Mouse (Mus musculus): ENCODE measurements around the gene Cilp2. TPM values are rescaled to one million over a fixed set of nuclear protein-coding genes. Genes with fewer than 3 reads are reported as not detected.

The Cilp2 gene
- total RNA-seq, 1 experiment = 7.3 TPM

DNA sequence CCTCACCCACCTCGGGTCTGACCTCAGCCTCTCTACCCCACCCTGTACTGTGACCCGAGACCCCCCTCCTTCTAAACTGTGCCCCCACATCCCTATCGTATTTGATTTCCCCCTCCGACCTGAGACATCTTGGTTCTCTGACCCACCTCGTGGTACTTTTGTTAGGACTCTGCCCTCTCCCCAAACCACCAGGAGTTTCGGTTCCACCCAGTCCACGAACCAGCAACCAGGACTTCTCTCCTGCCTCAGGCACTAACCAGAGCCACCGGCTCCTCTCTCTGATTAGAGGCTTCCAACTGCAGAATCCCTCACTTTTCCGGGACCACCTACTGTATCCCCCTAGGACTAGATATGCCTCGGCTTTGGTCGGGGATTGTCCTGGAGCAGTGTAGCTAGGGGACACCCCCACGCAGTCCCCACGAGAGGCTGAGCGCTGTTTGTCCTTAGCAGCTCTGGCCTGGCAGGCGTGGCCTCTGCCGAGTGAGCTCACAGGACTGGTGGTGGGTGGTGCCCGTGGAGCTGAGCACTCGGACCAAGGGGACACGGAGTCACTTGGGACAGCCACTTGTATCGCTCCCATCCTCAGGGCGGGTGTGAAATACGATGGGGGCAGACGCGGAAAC is 868 bp upstream of the Cilp2 start:
- no peak overlapping the region for H3K27ac ChIP-seq (ENCODE audit: insufficient read depth, low read depth, low read length, poor library complexity, severe bottlenecking)
- in situ Hi-C loops (cut with MboI; ENCODE audit: low sequenced_read_pairs in 2 of 2, unreplicated experiment in 2 of 2) = no loop called here
- H3K9me3 ChIP-seq (ENCODE audit: control insufficient read depth, insufficient read depth, low read depth, low read length) = no peaks in the 10 kb centered on the region
- H3K4me1 ChIP-seq (ENCODE audit: control insufficient read depth in 2 of 2, insufficient read depth in 2 of 2, low read length in 2 of 2, poor library complexity in 1 of 2) = peaks cover 3 to 14% of the 10 kb centered on the region in 2 experiments; a peak in 1 of 4 replicates
- no peak overlapping the region for H3K9ac ChIP-seq (ENCODE audit: insufficient read depth, low read depth, low read length, poor library complexity, severe bottlenecking)
- no peaks in the 10 kb centered on the region for H3K36me3 ChIP-seq (ENCODE audit: control insufficient read depth, insufficient read depth, low read length, poor library complexity, severe bottlenecking)
- no peak for DNase-seq (ENCODE audit: low read depth, low spot score)
- TF ChIP-seq ZNF384 (IDR thresholded peaks at IDR 0.05; ENCODE audit: low read depth, low read length) (no peak), HCFC1 (IDR thresholded peaks at IDR 0.05; ENCODE audit: borderline replicate concordance, insufficient read depth, low read length) (no peak), MAFK (IDR thresholded peaks at IDR 0.05; ENCODE audit: insufficient read depth, low read depth, low read length) (no peak), CHD2 (IDR thresholded peaks at IDR 0.05; ENCODE audit: low read depth, low read length) (no peak), ZC3H11A (IDR thresholded peaks at IDR 0.05; ENCODE audit: borderline replicate concordance, low read depth, low read length) (no peak)
- H3K4me3 ChIP-seq (ENCODE audit: insufficient read depth in 1 of 2, low read depth in 1 of 2, low read length in 2 of 2, poor library complexity in 1 of 2, severe bottlenecking in 1 of 2) = peak overlapping the region; percentile 5 to 57; a peak in 2 of 4 replicates

GRCm38 (mm10) chr8:69884141-69884540 is 3.3 kb downstream of the Cilp2 start:
- no peak overlapping the region for H3K27ac ChIP-seq (ENCODE audit: insufficient read depth, low read depth, low read length, poor library complexity, severe bottlenecking)
- H3K4me3 ChIP-seq (ENCODE audit: insufficient read depth in 1 of 2, low read depth in 1 of 2, low read length in 2 of 2, poor library complexity in 1 of 2, severe bottlenecking in 1 of 2) = no peak overlapping the region
- TF ChIP-seq ZNF384 (IDR thresholded peaks at IDR 0.05; ENCODE audit: low read depth, low read length) = no peak
- no peak for TF ChIP-seq MAFK (IDR thresholded peaks at IDR 0.05; ENCODE audit: insufficient read depth, low read depth, low read length)
- no peak for TF ChIP-seq ZC3H11A (IDR thresholded peaks at IDR 0.05; ENCODE audit: borderline replicate concordance, low read depth, low read length)
- TF ChIP-seq CHD2 (IDR thresholded peaks at IDR 0.05; ENCODE audit: low read depth, low read length) = no peak
- no peak for TF ChIP-seq HCFC1 (IDR thresholded peaks at IDR 0.05; ENCODE audit: borderline replicate concordance, insufficient read depth, low read length)
- H3K9me3 ChIP-seq (ENCODE audit: control insufficient read depth, insufficient read depth, low read depth, low read length) = no peaks in the 10 kb centered on the region
- no peak for DNase-seq (ENCODE audit: low read depth, low spot score)
- no peak overlapping the region for H3K9ac ChIP-seq (ENCODE audit: insufficient read depth, low read depth, low read length, poor library complexity, severe bottlenecking)
- H3K4me1 ChIP-seq (ENCODE audit: control insufficient read depth in 2 of 2, insufficient read depth in 2 of 2, low read length in 2 of 2, poor library complexity in 1 of 2) = peaks cover 0 to 22% of the 10 kb centered on the region in 2 experiments; a peak in 1 of 4 replicates
- no peaks in the 10 kb centered on the region for H3K36me3 ChIP-seq (ENCODE audit: control insufficient read depth, insufficient read depth, low read length, poor library complexity, severe bottlenecking)
- in situ Hi-C loops (cut with MboI; ENCODE audit: low sequenced_read_pairs in 2 of 2, unreplicated experiment in 2 of 2) = no loop called here

- Histone ChIP-seq H3K4me1 (ENCODE audit: control insufficient read depth in 2 of 2, insufficient read depth in 2 of 2, low read length in 2 of 2, poor library complexity in 1 of 2) (peaks cover 0 to 15% of the 10 kb centered on the region in 2 experiments; a peak in 1 of 4 replicates), H3K36me3 (ENCODE audit: control insufficient read depth, insufficient read depth, low read length, poor library complexity, severe bottlenecking) (no peaks in the 10 kb centered on the region), H3K9ac (ENCODE audit: insufficient read depth, low read depth, low read length, poor library complexity, severe bottlenecking) (0 out of 2 replicates have a peak overlapping the region, but pooled peaks have one; percentile 11), H3K27ac (ENCODE audit: insufficient read depth, low read depth, low read length, poor library complexity, severe bottlenecking) (no peak overlapping the region), H3K9me3 (ENCODE audit: control insufficient read depth, insufficient read depth, low read depth, low read length) (no peaks in the 10 kb centered on the region), H3K4me3 (ENCODE audit: insufficient read depth in 1 of 2, low read depth in 1 of 2, low read length in 2 of 2, poor library complexity in 1 of 2, severe bottlenecking in 1 of 2) (peak overlapping the region; percentile 40 to 55; a peak in 3 of 4 replicates)
- TF ChIP-seq MAFK (IDR thresholded peaks at IDR 0.05; ENCODE audit: insufficient read depth, low read depth, low read length) (no peak), ZNF384 (IDR thresholded peaks at IDR 0.05; ENCODE audit: low read depth, low read length) (no peak)
- no peak for DNase-seq (ENCODE audit: low read depth, low spot score)
- in situ Hi-C loops (cut with MboI; ENCODE audit: low sequenced_read_pairs in 2 of 2, unreplicated experiment in 2 of 2) = no loop called here
These were observed 4.5 kb downstream of the Cilp2 start for GRCm38 (mm10) chr8:69882833-69883600.

GRCm38 (mm10) chr8:69882021-69882756 is 5.3 kb downstream of the Cilp2 start:
- Histone ChIP-seq H3K4me1 (ENCODE audit: control insufficient read depth in 2 of 2, insufficient read depth in 2 of 2, low read length in 2 of 2, poor library complexity in 1 of 2) (peaks cover 0 to 15% of the 10 kb centered on the region in 2 experiments; a peak in 1 of 4 replicates), H3K9me3 (ENCODE audit: control insufficient read depth, insufficient read depth, low read depth, low read length) (no peaks in the 10 kb centered on the region), H3K4me3 (ENCODE audit: insufficient read depth in 1 of 2, low read depth in 1 of 2, low read length in 2 of 2, poor library complexity in 1 of 2, severe bottlenecking in 1 of 2) (peak overlapping the region; percentile 40 to 55; a peak in 3 of 4 replicates), H3K9ac (ENCODE audit: insufficient read depth, low read depth, low read length, poor library complexity, severe bottlenecking) (peak overlapping the region; percentile 18; the same call in 1 of the 2 replicates), H3K36me3 (ENCODE audit: control insufficient read depth, insufficient read depth, low read length, poor library complexity, severe bottlenecking) (no peaks in the 10 kb centered on the region), H3K27ac (ENCODE audit: insufficient read depth, low read depth, low read length, poor library complexity, severe bottlenecking) (no peak overlapping the region)
- TF ChIP-seq ZNF384 (IDR thresholded peaks at IDR 0.05; ENCODE audit: low read depth, low read length) = no peak
- in situ Hi-C loops (cut with MboI; ENCODE audit: low sequenced_read_pairs in 2 of 2, unreplicated experiment in 2 of 2) = no loop called here
- DNase-seq (ENCODE audit: low read depth, low spot score) = no peak
